Mouse (Mus musculus): ENCODE data around the gene Tubb1.

GRCm38 (mm10) chr2:174446492-174446891 lies 4.0 kb upstream of the Tubb1 start:
- no peak for TF ChIP-seq CTCF (IDR thresholded peaks at IDR 0.05; ENCODE audit: low read depth)
- TF ChIP-seq EP300 (optimal IDR thresholded peaks at IDR 0.05), result no peak

All from stomach, postnatal 0 days (tissue).